Mouse (Mus musculus) C2C12 (cell line): Measurements from ENCODE around the gene Smpdl3a.

Source experiments
- CTCF ChIP-seq: IDR thresholded peaks from one replicate; pipeline ENCODE4 v1.5.1; 2011; ENCODE audit not compliant: control insufficient read depth, insufficient read depth, insufficient read length
- MAX ChIP-seq: IDR thresholded peaks from one replicate; pipeline ENCODE4 v1.6.1; 2011; ENCODE audit warnings: mild to moderate bottlenecking, control low read depth
- USF1 ChIP-seq: IDR thresholded peaks from one replicate; pipeline ENCODE4 v1.6.1; 2011; ENCODE audit warnings: low read depth, mild to moderate bottlenecking, control low read depth, moderate library complexity

DNA sequence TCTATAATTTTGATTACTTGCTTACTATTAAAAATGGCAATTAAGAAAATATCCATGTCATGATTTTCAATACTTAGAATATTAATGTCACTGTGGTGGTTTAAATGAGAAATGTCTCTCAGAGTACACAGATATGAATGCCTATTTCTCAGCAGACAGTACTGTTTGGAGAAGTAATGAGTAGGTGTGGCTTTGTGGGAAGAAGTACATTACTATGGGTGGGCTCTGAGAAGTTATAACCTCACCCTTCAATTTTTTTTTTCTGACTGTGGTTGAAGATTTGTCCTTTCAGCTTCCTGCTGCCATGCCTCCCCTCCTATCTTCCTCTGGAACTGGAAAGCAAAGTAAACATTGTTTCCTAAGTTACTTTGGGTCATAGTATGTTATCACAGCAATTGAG, 41.8 kb downstream of the Smpdl3a start:
- no peak for TF ChIP-seq CTCF
- no peak for TF ChIP-seq USF1
- no peak for TF ChIP-seq MAX
